Mouse (Mus musculus): ENCODE data around the gene Gfap. TPM values are rescaled to one million over a fixed set of nuclear protein-coding genes. Genes with fewer than 3 reads are reported as not detected.

Gfap gene
- total RNA-seq, 1 experiment = 0.36 TPM

DNA sequence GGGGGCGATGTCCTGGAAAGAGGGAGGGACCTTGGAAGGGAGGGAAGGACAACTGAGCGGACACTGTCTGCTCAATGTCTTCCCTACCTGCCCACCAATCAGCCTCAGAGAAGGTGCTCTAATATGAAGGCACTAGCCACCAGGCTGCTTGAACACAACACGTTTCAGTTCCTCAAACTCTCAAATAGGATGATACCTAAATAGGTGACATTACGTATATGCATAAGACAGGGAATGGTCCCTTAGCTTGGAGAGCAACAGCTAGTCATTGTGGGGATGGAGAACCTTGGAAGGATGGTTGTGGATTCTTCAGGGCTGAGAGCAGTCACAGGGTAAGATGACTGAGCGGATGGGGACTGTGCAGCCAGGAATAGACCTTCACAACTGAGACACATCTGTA is 13.3 kb downstream of the Gfap start:
- Histone ChIP-seq H3K4me1 (ENCODE audit: control insufficient read depth in 2 of 2, insufficient read depth in 2 of 2, low read length in 2 of 2, poor library complexity in 1 of 2) (no peaks in the 10 kb centered on the region), H3K27ac (ENCODE audit: insufficient read depth, low read depth, low read length, poor library complexity, severe bottlenecking) (no peak overlapping the region), H3K4me3 (ENCODE audit: insufficient read depth in 1 of 2, low read depth in 1 of 2, low read length in 2 of 2, poor library complexity in 1 of 2, severe bottlenecking in 1 of 2) (no peak overlapping the region), H3K9me3 (ENCODE audit: control insufficient read depth, insufficient read depth, low read depth, low read length) (no peaks in the 10 kb centered on the region), H3K36me3 (ENCODE audit: control insufficient read depth, insufficient read depth, low read length, poor library complexity, severe bottlenecking) (no peaks in the 10 kb centered on the region), H3K9ac (ENCODE audit: insufficient read depth, low read depth, low read length, poor library complexity, severe bottlenecking) (no peak overlapping the region)
- DNase-seq (ENCODE audit: low read depth, low spot score) = no peak
- TF ChIP-seq ZC3H11A (IDR thresholded peaks at IDR 0.05; ENCODE audit: borderline replicate concordance, low read depth, low read length) (no peak), HCFC1 (IDR thresholded peaks at IDR 0.05; ENCODE audit: borderline replicate concordance, insufficient read depth, low read length) (no peak), CHD2 (IDR thresholded peaks at IDR 0.05; ENCODE audit: low read depth, low read length) (no peak), ZNF384 (IDR thresholded peaks at IDR 0.05; ENCODE audit: low read depth, low read length) (no peak), MAFK (IDR thresholded peaks at IDR 0.05; ENCODE audit: insufficient read depth, low read depth, low read length) (no peak)
- in situ Hi-C loops (cut with MboI; ENCODE audit: low sequenced_read_pairs in 2 of 2, unreplicated experiment in 2 of 2) = no loop called here

DNA sequence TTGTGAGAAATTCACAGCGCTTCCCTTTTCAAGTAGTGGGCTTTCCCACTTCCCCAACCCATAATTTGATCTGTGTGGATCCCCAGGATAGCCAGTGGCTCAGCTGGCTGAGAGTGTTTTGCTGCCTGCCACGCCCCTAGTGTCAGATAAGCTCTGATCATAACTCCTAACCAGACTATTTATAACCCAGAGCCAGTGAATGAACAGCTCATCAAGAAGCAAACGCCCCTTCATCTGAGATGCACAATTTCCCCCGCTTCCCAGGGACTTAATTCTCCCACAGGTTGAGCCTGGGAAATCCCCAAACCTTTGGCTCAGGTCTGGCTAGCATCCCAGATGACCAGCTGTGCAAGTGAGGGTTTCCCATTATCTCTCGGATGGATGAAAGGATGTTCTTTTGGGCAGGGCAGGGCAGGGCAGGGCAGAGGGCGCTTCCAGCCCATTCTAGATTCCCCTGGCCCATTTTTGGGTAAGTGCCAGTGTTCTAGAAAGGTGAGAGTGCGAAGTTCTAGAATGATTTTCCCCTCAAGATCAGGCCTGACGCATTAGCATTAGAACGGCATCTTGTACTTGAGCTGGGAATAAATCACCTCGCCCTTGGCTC is 16.0 kb downstream of the Gfap start, which contains the start of gene Fam187a:
Gene Fam187a, plus strand, starts transcription at position 554 of the 604 bp plus-strand sequence.
- H3K4me3 ChIP-seq (ENCODE audit: insufficient read depth in 1 of 2, low read depth in 1 of 2, low read length in 2 of 2, poor library complexity in 1 of 2, severe bottlenecking in 1 of 2) = no peak within 1 kb of the TSS
- in situ Hi-C loops (cut with MboI; ENCODE audit: low sequenced_read_pairs in 2 of 2, unreplicated experiment in 2 of 2) = no loop called here
- peaks cover 0 to 2% of the 10 kb centered on the region in 2 experiments; a peak in 1 of 4 replicates for H3K4me1 ChIP-seq (ENCODE audit: control insufficient read depth in 2 of 2, insufficient read depth in 2 of 2, low read length in 2 of 2, poor library complexity in 1 of 2)
- no peak for TF ChIP-seq ZC3H11A (IDR thresholded peaks at IDR 0.05; ENCODE audit: borderline replicate concordance, low read depth, low read length)
- no peak for TF ChIP-seq CHD2 (IDR thresholded peaks at IDR 0.05; ENCODE audit: low read depth, low read length)
- TF ChIP-seq MAFK (IDR thresholded peaks at IDR 0.05; ENCODE audit: insufficient read depth, low read depth, low read length) = no peak
- H3K36me3 ChIP-seq (ENCODE audit: control insufficient read depth, insufficient read depth, low read length, poor library complexity, severe bottlenecking) = no peaks in the 10 kb centered on the region
- no peaks in the 10 kb centered on the region for H3K9me3 ChIP-seq (ENCODE audit: control insufficient read depth, insufficient read depth, low read depth, low read length)
- H3K9ac ChIP-seq (ENCODE audit: insufficient read depth, low read depth, low read length, poor library complexity, severe bottlenecking) = no peak within 1 kb of the TSS
- no peak for DNase-seq (ENCODE audit: low read depth, low spot score)
- H3K27ac ChIP-seq (ENCODE audit: insufficient read depth, low read depth, low read length, poor library complexity, severe bottlenecking) = no peak within 1 kb of the TSS

- H3K4me1 ChIP-seq (ENCODE audit: control insufficient read depth in 2 of 2, insufficient read depth in 2 of 2, low read length in 2 of 2, poor library complexity in 1 of 2) = peaks cover 0 to 2% of the 10 kb centered on the region in 2 experiments; a peak in 1 of 4 replicates
- H3K4me3 ChIP-seq (ENCODE audit: insufficient read depth in 1 of 2, low read depth in 1 of 2, low read length in 2 of 2, poor library complexity in 1 of 2, severe bottlenecking in 1 of 2) = peak overlapping the region; percentile 71 to 74
- in situ Hi-C loops (cut with MboI; ENCODE audit: low sequenced_read_pairs in 2 of 2, unreplicated experiment in 2 of 2) = no loop called here
- no peaks in the 10 kb centered on the region for H3K9me3 ChIP-seq (ENCODE audit: control insufficient read depth, insufficient read depth, low read depth, low read length)
- peak overlapping the region; percentile 79 for H3K9ac ChIP-seq (ENCODE audit: insufficient read depth, low read depth, low read length, poor library complexity, severe bottlenecking)
- DNase-seq (ENCODE audit: low read depth, low spot score) = no peak
- H3K36me3 ChIP-seq (ENCODE audit: control insufficient read depth, insufficient read depth, low read length, poor library complexity, severe bottlenecking) = peaks cover 3% of the 10 kb centered on the region
- H3K27ac ChIP-seq (ENCODE audit: insufficient read depth, low read depth, low read length, poor library complexity, severe bottlenecking) = no peak overlapping the region
- no peak for TF ChIP-seq MAFK (IDR thresholded peaks at IDR 0.05; ENCODE audit: insufficient read depth, low read depth, low read length)
- no peak for TF ChIP-seq ZC3H11A (IDR thresholded peaks at IDR 0.05; ENCODE audit: borderline replicate concordance, low read depth, low read length)
Measured at GRCm38 (mm10) chr11:102881314-102882198, 19.2 kb downstream of the Gfap start.

DNA sequence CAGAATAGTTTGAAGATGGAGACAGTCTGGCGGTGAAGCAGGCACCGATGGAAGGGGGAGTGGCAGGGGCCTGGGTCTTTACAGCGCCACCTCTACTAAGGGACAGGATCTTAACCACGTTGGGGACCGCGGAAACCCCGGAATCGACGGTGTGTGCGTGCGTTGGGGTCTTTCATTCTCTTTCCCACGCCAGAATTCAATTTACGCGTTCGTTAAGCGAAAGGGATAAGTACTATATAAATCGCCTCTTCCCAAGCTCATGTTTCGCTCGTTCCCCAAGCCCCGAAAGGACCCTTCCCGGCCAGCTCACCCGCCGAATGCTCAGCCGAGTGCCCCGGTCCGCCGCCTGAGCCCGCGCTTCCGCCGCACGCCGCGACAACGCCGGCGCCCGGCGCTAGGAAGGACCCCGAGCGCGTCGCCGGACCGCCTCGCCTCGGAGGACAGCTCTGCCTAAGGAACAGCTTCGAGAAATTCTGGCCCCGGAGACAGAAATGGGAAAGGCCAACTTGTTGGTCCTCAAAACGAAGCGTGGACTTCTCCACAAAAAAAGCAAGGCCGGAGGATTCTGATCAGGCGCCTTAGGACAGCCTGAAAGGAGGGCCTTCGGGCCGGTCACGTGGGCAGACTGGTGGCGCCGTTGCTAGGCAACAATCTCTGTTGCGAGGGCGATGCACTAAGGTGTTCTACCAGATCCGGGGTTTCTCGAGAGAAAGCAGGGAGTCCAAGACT is 20.0 kb downstream of the Gfap start, which contains the start of the genes Eftud2 and Ccdc103:
Gene Eftud2, minus strand, starts transcription at position 401 of the 729 bp plus-strand sequence.
Gene Ccdc103, plus strand, starts transcription at position 620 of the 729 bp plus-strand sequence.
- H3K9ac ChIP-seq (ENCODE audit: insufficient read depth, low read depth, low read length, poor library complexity, severe bottlenecking) = peak within 1 kb of the TSS; percentile 79
- H3K9me3 ChIP-seq (ENCODE audit: control insufficient read depth, insufficient read depth, low read depth, low read length) = no peaks in the 10 kb centered on the region
- peaks cover 9% of the 10 kb centered on the region for H3K36me3 ChIP-seq (ENCODE audit: control insufficient read depth, insufficient read depth, low read length, poor library complexity, severe bottlenecking)
- peak; percentile 81 for DNase-seq (ENCODE audit: low read depth, low spot score)
- H3K27ac ChIP-seq (ENCODE audit: insufficient read depth, low read depth, low read length, poor library complexity, severe bottlenecking) = peak within 1 kb of the TSS; percentile 77
- H3K4me3 ChIP-seq (ENCODE audit: insufficient read depth in 1 of 2, low read depth in 1 of 2, low read length in 2 of 2, poor library complexity in 1 of 2, severe bottlenecking in 1 of 2) = peak within 1 kb of the TSS; percentile 71 to 74
- TF ChIP-seq ZC3H11A (IDR thresholded peaks at IDR 0.05; ENCODE audit: borderline replicate concordance, low read depth, low read length) (no peak), ZNF384 (IDR thresholded peaks at IDR 0.05; ENCODE audit: low read depth, low read length) (no peak), CHD2 (IDR thresholded peaks at IDR 0.05; ENCODE audit: low read depth, low read length) (no peak), HCFC1 (IDR thresholded peaks at IDR 0.05; ENCODE audit: borderline replicate concordance, insufficient read depth, low read length) (peak; percentile 85)
- in situ Hi-C loops (cut with MboI; ENCODE audit: low sequenced_read_pairs in 2 of 2, unreplicated experiment in 2 of 2) = no loop called here
- H3K4me1 ChIP-seq (ENCODE audit: control insufficient read depth in 2 of 2, insufficient read depth in 2 of 2, low read length in 2 of 2, poor library complexity in 1 of 2) = peaks cover 0 to 2% of the 10 kb centered on the region in 2 experiments; a peak in 1 of 4 replicates

All from ES-E14 (cell line).